In genomic region chr7:3674507-3675227, GRCm38 (mm10) we compare ENCODE assay signal across 1 mouse cellular context.
TF ChIP-seq lines count a peak whose summit lies in the region.

No protein-coding gene starts in this region.

TF ChIP-seq in CH12.LX, 34 proteins besides CTCF, POLR2A, EP300 and RAD21 (continued from another document):
- 0 out of 2 replicates have a peak, but pooled peaks have one; percentile 14 for TF ChIP-seq TCF12 (IDR thresholded peaks at IDR 0.05; ENCODE audit: low read depth, low read length)
- TF ChIP-seq ZNF384 (IDR thresholded peaks at IDR 0.05; ENCODE audit: low read depth, low read length), result no peak
- no peak for TF ChIP-seq TBP (conservative IDR thresholded peaks at IDR 0.05; ENCODE audit: low read depth, low read length)
- TF ChIP-seq IRF4 (IDR thresholded peaks at IDR 0.05; ENCODE audit: low read depth, low read length), result peak; percentile 17; the same call in 1 of the 2 replicates
- no peak for TF ChIP-seq E2F4 (IDR thresholded peaks at IDR 0.05; ENCODE audit: insufficient replicate concordance, low read depth, low read length)
- TF ChIP-seq JUN (IDR thresholded peaks at IDR 0.05; ENCODE audit: insufficient read depth, low read depth, low read length), result no peak
- TF ChIP-seq ETS1 (conservative IDR thresholded peaks at IDR 0.05; ENCODE audit: low read depth, low read length), result no peak
- no peak for TF ChIP-seq ZMIZ1 (IDR thresholded peaks at IDR 0.05; ENCODE audit: low read depth, low read length)
- no peak for TF ChIP-seq CHD1 (IDR thresholded peaks at IDR 0.05; ENCODE audit: low read depth, low read length)
- TF ChIP-seq CHD2 (IDR thresholded peaks at IDR 0.05; ENCODE audit: low read length), result no peak
- no peak; the same call in 1 of the 2 replicates for TF ChIP-seq NELFE (IDR thresholded peaks at IDR 0.05; ENCODE audit: low read depth, low read length)
- no peak for TF ChIP-seq MAFK (IDR thresholded peaks at IDR 0.05; ENCODE audit: insufficient replicate concordance, low read length)
- TF ChIP-seq ZKSCAN1 (IDR thresholded peaks at IDR 0.05; ENCODE audit: borderline replicate concordance, low read depth, low read length), result no peak
- peak; percentile 84 for TF ChIP-seq SMC3 (IDR thresholded peaks at IDR 0.05; ENCODE audit: low read depth, low read length)
- no peak for TF ChIP-seq JUND (conservative IDR thresholded peaks at IDR 0.05; ENCODE audit: low read depth, low read length)
- TF ChIP-seq GABPA (IDR thresholded peaks at IDR 0.05; ENCODE audit: insufficient replicate concordance, low read depth, low read length), result no peak
- no peak for TF ChIP-seq MYC (IDR thresholded peaks at IDR 0.05; ENCODE audit: low read depth, low read length)
- TF ChIP-seq NRF1 (IDR thresholded peaks at IDR 0.05; ENCODE audit: low read depth, low read length), result no peak
- no peak for TF ChIP-seq POLR2AphosphoS2 (IDR thresholded peaks at IDR 0.05; ENCODE audit: low read depth, low read length)
- TF ChIP-seq USF1 (IDR thresholded peaks at IDR 0.05; ENCODE audit: low read depth, low read length), result no peak
- TF ChIP-seq ELF1 (IDR thresholded peaks at IDR 0.05; ENCODE audit: low read depth, low read length), result 0 out of 2 replicates have a peak, but pooled peaks have one; percentile 38
- TF ChIP-seq HCFC1 (IDR thresholded peaks at IDR 0.05; ENCODE audit: low read depth, low read length), result no peak
- TF ChIP-seq ZC3H11A (IDR thresholded peaks at IDR 0.05; ENCODE audit: low read depth, low read length), result peak; percentile 14; the same call in 1 of the 2 replicates
- TF ChIP-seq UBTF (IDR thresholded peaks at IDR 0.05; ENCODE audit: low read depth, low read length), result no peak
TF ChIP-seq in CH12.LX: peak in this region for 5.
